Mouse (Mus musculus) heart, adult 11 months (tissue): ENCODE data around the gene Gm36864.

Source experiments
- DNase-seq: peaks from one replicate; pipeline ENCODE4 v3.0.0; 2022

The Gm36864 gene

GRCm38 (mm10) chr7:44260410-44260809, 24.4 kb downstream of the Gm36864 start:
- DNase-seq: no peak

- DNase-seq: no peak
Observed at GRCm38 (mm10) chr7:44261147-44261546, 25.2 kb downstream of the Gm36864 start, which contains the start of gene Gm15517. TSS of gene Gm15517 (plus strand) at chr7:44261447.

GRCm38 (mm10) chr7:44262791-44263643, 27.0 kb downstream of the Gm36864 start:
- DNase-seq: peak; percentile 96

GRCm38 (mm10) chr7:44268117-44268516, 32.1 kb downstream of the Gm36864 start:
- DNase-seq: peak; percentile 76

GRCm38 (mm10) chr7:44269397-44269796, 33.4 kb downstream of the Gm36864 start:
- peak; percentile 82 for DNase-seq

DNA sequence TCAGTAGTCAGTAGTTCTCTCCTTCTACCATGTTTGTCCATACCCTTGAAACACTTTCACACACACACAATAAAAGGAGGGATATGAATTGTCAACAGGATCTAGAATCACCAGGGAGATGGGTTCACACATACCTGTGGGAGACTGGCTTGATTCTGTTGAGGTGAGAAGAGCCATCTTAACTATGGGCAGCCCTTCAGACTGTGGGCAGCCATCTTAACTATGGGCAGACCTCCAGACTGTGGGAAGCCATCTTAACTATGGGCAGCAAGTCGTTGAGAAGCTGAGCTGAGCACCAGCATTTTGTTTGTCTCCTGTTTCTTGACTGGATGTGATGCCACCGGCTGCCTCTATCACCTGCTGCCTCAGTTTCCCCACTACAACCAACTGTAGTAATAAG, 35.3 kb downstream of the Gm36864 start:
- DNase-seq: peak; percentile 74

GRCm38 (mm10) chr7:44272546-44272945, 36.6 kb downstream of the Gm36864 start:
- peak; percentile 62 for DNase-seq

DNA sequence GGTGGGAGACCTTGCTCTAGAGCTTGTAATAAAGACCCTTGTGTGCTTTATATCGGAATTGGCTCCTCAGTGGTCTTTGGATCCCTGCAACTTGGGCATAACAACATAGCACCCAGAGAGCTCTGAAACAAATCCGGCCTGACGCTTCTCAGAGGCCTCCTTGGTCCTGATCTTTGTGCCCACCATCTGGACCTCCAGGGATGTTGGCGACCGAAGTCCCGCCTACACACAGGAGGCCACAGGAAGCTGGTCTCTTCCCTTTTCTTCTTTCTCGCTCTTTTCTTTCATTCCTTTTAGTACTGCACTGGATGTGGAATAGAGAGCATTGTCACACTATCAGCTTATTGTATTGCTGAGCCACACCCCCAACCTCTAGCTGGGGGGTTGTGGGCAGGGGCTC, 37.5 kb downstream of the Gm36864 start:
- peak; percentile 78 for DNase-seq

DNA sequence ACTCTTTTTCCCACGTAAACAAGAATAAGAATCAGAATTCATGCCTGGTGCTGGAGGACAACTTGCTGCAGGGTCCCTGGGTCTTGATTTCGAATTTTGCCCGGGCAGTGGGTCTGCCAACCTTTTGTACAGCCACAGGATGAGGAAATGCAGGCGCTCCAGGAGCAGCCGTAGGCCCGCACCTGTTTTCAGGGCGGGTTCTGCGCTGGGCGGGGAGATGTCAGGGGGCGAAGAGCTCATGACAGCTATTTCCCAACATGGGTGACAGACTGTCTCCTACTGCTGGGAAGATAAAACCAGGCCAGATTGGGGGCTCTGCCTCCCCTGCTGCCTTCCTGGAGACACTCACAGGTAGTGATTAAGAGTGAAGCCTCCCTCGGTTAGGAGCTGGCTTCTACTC, 38.1 kb downstream of the Gm36864 start:
- peak; percentile 81 for DNase-seq

DNA sequence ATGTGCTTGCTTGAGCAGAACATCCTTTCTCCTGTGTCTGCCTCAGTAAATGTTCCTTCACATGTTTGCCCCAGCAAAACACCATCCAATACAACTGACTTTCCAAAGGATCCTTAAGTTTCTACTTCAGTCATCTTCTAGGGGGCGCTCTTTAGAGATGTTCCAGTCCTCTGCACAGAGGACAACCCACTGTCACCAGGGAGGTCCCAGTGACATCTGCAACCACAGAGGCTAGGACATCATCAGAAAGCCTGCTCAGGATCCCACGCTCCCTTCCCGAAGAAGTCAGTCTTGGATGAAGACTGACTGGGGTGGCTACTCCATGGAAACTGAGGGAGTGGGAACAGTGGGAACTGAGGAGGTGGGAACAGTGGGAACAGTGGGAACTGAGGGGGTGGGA, 39.6 kb downstream of the Gm36864 start:
- no peak for DNase-seq

DNA sequence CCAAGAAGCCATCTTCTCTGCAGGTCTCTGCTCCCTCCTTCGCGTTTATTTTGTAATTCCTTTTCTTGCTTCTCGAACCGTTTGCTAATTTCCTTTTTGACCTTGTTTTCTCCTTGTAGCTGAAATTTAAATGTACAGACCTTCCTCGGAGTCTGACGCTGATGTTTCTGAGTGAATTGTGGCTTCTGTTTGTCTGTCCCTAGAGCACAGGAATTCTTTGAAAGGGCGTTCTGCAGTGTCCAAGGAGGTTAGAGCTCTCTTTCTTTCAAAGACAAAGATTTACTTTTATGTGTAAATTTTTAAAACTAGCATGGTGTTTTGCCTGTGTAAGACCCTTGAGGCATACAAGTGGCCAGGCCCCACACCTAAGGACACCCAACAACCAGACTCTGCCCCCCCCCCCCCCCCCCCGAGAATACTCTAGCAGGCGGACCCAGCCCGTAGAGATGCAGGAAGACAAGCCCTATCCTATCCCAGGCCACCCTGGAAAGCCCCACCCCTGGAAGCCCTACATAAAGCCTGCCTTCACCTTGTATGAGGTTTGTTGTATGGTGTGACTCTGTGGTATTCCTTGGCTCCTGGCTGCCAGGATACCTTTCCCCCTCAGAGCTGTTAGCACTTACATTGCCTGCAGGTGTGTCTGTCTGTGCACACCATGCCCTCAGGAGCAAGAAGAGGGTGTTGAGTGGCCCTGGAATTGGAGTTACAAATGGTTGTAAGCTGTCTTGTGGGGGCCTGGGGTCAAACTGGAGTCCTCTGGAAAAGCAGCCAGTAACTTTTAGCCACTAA, 40.7 kb downstream of the Gm36864 start:
- no peak for DNase-seq

GRCm38 (mm10) chr7:44277250-44277622, 41.3 kb downstream of the Gm36864 start:
- no peak for DNase-seq

DNA sequence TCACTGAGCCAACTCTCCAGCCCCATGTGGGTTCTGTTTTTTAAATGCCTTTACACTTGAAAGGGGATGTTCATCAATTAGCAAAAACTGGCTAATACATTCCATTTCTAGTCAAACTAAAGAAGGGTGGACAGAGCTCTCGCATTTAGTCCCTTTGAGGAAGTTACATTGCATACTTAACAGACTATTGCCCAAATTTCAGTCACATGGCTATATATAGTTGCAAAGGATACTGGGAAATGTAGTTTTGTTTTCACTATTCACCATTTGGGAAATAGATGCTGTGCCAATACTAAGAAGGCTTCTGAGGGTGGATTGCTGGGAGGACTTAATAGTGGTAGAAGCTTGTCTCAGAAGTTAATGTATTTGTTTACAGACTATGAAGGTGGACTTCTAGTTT, 45.0 kb downstream of the Gm36864 start:
- no peak for DNase-seq

DNA sequence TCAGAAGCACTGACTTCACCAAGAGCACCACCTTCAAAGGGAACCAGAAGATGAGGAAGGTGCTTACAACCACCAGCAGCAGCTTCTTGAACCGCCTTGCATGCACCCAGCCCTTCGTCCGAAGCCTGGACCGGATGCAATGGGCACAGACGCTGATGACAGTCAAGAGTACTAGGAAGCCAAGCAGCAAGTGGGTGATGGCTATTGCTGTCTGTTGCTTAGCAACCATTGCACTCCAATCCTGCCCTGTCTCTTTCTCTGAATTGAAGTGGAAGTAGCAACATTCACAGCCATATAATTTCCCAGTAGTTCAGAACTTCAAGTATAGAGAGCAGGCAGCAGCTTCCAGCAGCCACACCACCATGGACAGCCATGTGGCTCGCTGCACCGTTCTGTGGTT, 45.6 kb downstream of the Gm36864 start:
- DNase-seq: no peak

DNA sequence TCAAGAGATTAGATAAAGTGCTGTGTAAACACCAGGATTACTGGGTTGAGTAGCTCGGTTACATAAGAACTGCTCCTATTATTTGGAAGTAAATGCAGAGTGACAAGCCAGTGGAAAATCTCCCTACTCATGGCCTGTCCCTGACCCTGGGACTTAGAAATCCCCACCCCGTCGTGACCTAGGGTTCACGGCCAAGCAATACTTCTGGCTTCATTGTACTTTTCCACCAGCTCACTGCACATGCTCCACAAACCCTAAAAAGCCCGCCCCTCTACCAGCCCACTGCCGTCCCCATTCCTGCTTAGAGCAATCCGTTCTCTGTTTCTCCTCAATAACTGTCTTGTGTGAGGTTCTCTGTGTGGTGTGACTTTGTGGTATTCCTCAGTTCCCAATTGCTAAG, 51.8 kb downstream of the Gm36864 start:
- no peak for DNase-seq

DNA sequence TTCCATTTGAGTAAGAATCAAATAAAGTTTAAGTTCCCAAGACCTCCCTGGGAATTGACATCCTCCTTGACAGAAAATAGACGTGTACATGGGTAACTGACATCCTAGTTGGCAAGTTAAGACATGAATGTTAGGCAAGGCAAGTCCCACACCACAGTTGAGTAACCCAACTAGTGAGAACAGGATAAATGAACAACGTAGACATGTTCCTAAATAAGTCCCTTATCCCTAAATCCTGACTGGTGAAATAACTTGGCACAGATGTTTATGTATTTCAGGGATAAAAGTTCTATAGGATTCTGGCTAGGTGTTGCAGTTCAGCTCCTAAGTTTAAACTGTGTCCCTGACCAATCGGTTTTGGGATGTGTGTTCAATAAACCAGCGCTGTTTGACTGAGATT, 55.0 kb downstream of the Gm36864 start:
- DNase-seq: no peak

DNA sequence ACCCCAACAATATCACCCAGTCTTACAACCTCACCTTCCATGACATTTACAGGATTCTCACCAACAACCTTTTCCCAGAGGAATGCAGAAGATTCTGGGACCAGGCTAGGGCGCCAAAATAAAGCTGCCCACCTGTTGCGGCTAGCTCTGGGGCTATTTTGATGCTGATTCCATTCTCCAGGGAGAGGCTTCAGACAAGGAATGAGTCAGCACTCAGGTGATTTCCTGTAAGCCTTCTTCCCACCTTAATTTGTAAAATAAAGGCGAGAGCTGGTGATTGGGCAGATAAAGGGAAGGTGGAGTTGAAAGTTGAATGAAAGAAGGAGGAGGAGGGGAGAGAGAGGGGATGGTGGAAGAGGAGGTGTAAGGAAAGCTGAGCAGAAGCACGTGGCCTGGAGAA, 55.4 kb downstream of the Gm36864 start:
- no peak for DNase-seq
